Mouse (Mus musculus): ENCODE results near the gene Rab3il1. TPM values are rescaled to one million over a fixed set of nuclear protein-coding genes. Genes with fewer than 3 reads are reported as not detected.
"Not testable (repeated sequence)": the region's sequence is repeated elsewhere in the genome, so short reads cannot be mapped to it uniquely, and the experiment has no call there.

Rab3il1 gene
- 10 to 100 TPM in 1 of 2 experiments, 1 to 10 TPM in 1; 4.1 to 10.3 TPM for total RNA-seq (2021)
- polyA plus RNA-seq (2012; rRNA removed): 9.1 and 9.4 TPM in 2 replicates
- long read RNA-seq, full-length matches to known transcripts: 7 of 8 reads
- long read RNA-seq, partial matches to known transcripts: 1 of 8 reads
- long read RNA-seq, other reads (novel, unspliced or antisense): 0 of 8 reads

DNA sequence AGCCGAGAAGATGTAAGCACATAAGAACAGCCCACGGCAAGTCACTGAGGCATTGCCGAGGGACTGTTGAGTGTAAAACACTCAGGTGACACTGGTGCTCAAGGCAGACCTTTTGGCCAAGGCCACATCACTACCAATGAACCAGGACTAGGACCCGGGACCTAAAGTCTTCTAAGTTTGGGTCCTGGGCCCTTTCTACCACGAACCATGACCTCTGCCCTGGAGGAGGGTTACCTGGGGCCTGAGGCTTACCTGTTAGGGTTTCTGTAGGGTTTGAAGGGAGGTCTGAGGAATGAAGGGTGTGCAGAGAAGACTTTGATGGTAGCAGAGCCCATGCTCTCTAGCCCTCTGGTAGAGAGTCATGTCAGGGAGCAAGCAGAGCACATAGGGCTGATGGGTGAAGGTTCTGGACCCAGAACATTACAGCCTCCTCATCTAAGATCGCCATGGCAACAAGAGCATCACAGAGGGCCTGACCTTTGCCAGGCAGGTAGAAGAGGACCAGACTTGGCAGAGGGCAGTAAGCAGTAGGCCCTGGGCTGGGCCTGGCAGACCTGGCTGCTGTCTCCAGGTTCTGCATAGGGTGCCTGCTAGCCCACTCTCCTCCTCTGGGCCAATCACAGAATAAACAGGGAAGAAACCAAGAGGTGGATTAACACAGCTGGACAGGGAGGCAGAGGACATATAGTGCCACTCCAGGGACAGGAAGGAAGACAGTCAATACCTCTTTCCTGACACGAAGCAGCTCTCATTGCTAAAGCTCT lies at the start of gene Rab3il1, which contains the start of gene Best1:
Rab3il1 (plus strand) TSS at position 464 of the 764 bp plus-strand sequence.
Best1 (minus strand) TSS at position 428 of the 764 bp plus-strand sequence.
- no peak for DNase-seq

DNA sequence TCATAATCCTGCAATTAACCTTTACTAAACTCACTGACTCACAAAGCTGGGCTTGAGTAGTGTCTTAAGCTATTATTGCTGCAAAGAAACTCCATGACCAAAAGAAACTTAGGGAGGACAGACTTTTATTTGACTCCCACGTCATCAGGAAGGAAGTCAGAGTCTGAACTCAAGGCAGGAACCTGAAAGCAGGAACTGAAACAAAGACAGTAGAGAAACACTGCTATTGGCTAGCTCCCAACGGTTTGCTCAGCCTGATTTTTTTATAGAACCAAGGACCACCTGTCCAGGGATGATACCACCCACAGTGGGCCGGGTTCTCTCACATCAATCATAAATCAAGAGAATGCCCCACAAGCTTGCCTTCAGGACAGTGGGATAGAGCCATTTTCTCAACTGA lies 49.1 kb upstream of the Rab3il1 start:
- no peak for DNase-seq

DNA sequence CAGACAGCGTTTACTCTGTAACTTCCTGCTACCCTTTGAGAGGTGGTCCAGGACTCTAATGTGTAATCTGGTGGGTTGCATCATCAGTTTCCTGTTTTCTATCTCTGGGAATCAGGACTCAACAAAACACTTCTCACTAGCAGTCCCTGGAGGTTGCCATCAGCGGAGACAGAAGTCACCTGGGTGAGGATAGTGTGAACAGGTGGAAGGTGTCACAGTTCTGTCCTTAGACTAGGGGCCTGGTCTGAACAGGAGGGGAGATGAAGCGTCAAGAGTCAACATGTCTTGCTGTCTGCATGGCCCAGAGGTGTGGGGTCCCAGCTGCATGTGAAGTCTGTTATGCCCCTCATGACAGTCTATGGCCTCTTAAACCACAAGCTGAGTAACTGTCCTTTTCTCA lies 48.6 kb upstream of the Rab3il1 start:
- DNase-seq: no peak

DNA sequence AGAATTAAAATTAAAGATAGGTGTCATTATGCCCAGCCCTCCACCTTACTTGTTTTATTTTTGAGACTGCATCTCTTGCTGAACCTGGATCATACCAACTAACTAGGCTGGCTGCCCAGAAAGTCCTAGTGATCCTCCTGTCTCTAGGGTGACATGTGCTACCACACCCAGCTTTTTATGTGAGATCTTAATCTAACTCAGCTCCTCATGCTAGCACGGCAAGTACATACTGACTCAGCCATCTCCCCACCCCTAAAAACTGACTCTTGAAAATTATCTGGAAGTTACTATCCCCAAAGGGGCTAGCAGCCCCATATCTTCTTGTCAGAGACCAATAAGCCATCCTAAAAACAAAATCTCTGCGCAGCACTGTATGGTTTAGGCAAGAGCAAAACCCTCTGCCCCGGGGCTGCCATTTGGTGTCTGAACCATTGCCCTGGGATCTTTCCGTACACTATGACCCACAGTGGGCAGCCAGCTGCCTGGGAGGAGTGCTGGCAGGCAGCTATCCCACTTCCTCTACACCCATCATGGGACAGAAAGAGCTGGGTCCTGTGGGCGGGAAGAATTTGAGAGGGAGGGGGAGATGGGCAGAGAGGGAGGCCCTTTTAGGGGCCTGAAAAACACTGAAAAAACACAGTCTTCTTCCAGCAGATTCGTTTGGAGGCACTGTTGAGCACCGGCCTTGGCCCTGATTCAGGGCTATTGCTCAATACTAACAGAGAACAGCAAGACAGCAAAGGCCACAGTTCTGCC lies 47.2 kb upstream of the Rab3il1 start:
- DNase-seq: peak; percentile 93

DNA sequence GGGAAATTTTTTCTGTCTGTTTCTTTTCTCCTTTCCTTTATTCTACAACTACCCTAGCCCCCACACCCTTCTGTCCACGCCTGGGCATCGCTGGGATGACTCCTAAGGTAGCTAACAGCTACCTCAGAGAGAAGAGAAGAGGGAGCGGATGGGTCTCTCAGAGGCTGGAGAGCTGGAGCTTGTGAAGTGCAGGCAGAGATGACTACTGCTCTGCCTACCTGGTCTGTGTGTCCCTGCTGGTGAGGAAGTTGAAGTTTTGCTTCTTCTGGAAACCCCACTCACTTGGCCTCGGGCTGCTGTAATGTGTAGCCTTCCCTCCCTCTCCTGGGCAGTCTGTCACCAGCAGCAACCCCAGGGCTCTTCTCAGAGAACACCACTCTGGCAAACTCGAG lies 46.7 kb upstream of the Rab3il1 start:
- DNase-seq: no peak

DNA sequence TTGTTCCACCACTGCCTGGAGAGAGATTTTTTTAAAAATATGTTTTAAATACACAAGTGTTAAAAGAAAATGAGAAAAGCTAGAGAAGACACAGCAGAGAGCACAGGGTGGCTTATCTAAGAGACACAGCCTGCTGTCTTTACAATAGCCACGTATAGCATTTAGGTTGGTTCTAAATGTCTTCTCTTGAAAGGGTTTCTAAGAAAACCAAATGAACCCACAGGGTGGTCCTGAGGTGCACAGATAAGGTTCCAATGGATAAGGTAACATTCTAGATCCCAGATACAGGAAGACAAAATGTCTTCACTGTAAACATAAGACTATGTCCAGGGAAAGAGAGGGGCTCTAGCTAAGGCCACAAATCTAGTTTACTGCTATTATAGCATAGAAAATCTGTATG lies 46.0 kb upstream of the Rab3il1 start:
- no peak for DNase-seq

DNA sequence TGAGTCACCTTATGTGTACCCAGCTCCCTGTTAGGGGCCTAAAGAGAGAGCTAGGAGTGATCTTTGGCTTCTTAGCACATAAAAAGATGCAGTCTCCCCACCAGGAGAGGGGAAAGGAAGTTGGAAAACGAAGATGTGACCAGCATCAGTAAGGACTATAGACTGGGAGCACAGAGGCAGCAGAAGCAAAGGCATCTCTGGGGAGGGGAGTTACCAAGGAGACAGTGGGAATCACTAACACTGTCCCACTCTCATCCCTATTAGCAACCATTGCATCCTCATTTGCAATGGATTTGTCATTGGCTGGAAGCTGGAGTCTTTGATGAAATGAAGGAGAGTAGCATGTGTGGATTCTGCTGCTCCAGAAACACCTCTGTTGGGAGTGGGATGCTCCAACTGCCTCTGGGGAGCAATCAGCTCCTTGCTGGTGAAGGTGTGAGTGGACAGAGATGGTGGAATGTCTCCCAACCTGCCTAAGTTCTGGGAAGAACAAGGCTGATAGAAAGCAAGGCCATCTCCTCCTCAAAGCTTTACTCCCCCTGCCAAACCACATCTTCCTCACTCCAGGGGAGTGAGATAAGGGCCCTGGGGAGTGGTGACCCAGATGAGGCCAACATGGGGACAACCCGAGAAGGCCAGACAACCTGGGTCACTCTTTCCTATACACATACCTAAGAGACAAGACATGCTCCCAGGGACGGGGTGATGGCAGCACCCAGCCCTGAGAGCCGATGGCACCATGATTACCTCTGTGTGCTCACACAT lies 44.7 kb upstream of the Rab3il1 start:
- no peak for DNase-seq

DNA sequence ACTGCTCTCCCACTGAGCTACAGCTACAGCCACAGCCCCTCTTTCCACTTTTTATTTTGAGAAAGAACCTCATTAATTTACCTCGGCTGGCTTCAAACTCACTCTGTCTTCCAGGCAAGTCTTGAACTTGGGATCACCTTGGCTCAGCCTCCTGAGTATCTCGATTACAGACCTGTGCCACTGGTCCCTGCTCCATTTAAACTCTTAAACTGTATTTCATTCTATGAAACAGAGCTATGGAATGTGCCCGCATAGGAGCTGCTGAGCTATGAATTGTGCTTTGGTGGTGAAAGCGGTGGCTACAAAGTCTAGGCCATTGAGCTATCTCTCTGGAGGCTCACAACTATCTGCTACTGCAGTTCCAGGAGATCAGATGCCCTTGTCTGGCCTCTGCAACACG lies 43.5 kb upstream of the Rab3il1 start:
- DNase-seq: no peak

DNA sequence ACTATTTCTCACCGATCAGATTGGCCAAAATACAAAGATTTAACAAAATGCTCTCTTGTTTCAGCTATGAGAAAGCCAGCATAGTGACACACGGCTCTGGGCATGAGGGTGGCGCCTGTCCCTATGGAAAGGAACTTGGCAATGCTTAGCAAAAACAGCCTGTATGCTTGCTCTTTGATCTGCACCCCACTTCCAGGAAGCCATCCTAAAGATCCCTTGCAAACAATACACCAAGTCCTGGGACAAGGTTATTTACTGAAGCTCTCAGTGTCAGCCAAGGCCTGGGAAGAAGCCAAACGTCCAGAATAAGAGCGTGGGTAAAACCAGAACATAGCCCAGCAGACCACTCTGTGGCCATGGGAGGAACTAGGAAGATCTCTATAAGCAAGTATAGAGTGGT lies 40.7 kb upstream of the Rab3il1 start:
- no peak for DNase-seq

DNA sequence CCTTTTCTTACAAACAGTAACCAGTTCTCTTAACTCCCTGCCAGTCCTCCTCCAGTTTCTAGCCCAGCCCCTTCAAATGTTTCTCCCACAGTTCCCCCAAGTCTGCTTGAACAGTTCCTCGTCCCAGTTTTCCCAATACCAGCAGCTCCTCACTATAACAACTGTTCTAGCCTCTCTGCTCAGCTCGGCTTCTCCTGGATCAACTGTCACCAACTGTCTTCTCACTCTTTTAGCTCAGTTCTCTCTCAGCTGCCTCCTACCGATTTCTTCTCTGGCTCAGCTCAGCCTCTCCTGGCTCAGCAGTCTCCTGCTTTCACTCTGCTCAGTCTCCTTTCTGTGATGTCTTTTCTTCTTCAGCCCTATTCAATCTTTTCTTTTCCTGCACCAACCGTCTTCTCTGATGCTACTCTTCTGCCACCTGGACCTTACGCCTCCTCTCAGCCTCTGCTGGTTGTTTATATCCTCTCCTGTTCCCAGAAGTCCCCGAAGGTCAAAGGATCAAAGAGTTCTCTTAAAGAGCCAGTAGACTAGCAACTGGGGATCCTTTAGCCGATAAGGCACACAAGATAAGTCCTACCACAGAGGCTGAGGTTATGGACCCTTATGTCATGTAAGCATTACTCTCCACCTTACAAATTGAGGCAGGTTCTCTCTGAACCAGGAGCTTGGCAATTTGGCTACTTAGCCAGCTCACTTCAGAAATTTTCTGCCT lies 37.1 kb upstream of the Rab3il1 start:
- peak; percentile 31 for DNase-seq

DNA sequence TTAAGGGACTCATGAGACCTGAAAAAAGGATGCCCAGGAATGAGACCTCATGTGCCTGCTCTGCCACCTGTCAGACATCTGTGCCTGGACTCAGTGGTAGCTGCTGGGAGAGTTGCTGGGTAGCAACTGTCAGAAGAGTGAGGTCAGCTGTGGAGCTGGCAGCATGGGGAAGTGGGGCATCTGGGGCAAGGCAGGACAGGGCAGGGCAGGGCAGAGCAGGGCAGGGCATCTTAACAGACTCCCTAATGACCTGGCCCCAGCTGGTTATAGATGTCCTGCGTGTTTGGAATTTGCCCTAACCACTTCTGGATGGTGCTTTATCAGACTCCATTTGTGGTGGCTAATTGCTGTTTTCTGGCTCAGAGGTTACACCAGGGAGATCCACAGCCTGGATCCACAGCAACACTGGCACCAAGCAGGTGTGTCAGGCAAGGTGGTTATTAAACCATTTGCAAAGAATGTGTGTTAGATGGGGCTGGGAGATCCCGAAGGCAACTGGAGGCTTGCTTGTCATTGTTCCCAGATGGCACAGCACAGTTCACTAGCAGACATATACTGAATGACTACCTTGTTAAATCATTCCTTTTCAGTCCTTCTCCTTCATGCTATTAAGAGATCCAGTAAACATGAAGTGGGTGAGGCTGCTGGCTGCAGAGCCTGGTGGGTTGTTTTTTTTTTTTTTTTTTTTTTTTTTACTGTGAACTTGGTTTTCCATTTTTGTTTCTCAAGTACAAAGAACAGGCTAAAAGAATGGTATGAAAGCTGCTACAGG lies 35.2 kb upstream of the Rab3il1 start:
- DNase-seq: no peak

DNA sequence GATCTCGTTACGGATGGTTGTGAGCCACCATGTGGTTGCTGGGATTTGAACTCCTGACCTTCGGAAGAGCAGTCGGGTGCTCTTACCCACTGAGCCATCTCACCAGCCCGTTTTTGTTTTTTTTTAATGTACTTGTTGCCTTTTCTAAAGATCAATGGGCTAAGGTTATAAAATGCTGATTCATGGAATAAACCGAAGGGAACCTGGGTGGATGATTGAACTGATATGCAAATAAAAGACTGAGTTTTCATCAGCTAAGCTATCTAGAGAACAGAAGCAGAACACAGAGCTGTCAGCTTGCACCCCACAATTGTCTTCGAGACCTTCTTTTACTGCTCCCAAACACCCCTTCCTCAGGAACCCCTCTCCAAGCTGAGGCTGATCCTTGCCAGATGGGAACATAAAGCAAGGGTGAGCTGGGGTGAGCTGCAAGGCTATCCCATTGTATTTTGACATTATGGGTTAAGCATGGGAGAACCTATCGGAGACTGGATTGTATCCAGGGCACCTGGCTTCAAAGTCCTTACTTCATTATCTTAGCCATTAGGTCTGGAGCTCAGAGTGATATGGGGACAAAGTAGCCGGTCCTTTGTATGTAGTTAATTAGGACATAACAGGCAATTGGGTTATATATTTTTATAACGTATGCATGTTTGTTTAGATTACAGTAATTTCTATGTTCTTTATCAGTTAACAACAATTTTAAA lies 33.2 kb upstream of the Rab3il1 start:
- DNase-seq: no peak

DNA sequence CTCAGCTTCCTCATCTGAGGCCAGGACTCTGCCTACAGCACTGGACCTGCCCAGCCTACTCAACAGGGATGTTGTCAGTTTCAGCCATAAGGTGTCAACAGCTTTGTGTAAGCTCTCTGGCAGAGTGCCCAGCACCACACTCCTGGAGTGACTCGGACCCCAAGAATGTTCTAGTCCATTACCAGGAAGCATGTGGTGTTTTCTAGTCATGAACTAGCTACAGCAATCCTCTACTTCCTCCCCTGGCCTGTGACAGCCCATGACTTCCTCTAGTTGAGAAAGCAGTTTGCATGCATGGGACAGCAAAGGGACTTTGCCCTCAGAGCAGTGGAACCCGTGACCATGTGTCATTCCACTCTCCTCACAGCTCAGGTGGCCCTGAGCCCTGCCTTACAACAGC lies 26.6 kb upstream of the Rab3il1 start:
- not testable (repeated sequence) for DNase-seq

DNA sequence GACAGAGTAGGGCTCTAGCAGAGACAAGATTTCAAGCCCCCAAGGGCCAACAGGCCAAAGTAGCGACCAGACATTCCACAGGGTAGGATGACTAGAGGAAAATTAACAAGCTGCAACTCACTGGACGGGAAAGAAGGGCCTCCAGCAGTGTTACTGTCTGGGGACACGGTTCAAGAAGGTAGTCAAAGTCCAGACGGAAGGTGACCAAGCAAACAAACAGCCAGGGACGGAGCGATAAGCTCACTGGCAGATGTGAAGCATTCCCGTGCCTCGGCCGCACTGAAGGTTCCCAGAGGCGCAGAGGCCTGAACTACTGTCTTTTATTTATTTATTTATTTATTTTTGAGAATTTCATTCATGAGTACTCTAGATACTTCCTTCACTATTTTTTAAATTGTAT lies 24.4 kb upstream of the Rab3il1 start:
- no peak for DNase-seq

DNA sequence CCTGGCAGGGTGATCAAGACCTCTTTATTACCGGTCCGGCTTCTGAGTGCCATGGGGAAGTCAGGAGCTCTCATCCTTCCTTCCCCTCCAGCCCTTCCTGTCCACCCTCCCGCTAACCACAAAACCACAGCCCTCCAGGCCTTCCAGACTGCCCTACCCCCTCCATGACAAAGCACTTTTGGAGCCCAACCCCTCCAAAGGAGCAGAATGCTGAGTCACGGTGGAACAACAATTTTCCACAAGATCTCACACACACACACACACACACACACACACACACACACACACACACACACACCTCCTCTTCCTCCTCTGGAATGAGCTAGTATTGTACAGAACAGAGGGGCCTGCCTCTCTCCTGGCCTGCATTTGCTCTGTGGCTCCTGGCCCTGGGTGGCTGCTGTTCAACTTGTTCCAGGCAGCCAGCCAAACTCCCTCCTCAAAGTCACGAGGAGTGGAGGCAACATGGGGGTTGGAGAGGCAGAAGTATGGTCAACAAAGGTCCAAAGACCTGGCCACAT lies 23.0 kb upstream of the Rab3il1 start:
- peak; percentile 87 for DNase-seq

DNA sequence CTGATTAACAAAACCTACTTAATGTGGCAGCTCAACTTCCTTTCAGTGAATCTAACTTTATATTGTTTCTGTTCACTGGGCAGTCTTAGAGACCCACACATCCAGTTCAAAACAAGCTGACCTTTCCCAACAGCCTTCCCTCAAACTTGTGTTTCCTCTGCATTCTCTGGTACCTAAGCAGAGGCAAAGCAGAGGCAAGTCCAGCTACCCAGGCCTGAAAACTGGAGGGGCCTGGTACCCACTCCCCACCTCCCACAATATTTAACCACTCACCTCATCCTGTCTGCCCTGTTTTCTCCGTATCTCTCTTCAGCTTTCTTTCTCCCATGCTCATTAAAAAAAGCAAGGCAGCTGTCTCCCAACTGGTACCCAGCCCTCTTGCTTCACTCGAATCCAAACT lies 22.3 kb upstream of the Rab3il1 start:
- DNase-seq: no peak

DNA sequence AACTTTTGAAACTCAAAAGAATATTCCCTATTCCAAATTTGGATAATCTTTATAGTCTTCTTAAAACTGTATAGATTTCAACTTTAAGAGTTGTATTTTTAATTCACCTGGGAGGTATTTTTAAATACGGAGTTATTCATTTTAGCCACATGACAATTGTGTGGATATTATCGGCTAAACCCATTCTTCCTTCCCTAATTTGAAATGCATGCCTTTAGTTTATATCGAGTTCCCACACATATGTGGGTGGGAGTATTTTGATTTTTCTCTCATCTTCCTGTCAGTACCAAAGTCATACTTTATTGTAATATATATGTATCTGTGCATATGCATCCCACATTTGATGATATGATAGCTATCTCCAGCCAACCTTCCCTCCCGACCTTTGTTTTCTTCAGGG lies 21.2 kb upstream of the Rab3il1 start, which contains the start of gene Fth1:
Fth1 (plus strand) TSS at position 341 of the 400 bp plus-strand sequence.
- DNase-seq: no peak

DNA sequence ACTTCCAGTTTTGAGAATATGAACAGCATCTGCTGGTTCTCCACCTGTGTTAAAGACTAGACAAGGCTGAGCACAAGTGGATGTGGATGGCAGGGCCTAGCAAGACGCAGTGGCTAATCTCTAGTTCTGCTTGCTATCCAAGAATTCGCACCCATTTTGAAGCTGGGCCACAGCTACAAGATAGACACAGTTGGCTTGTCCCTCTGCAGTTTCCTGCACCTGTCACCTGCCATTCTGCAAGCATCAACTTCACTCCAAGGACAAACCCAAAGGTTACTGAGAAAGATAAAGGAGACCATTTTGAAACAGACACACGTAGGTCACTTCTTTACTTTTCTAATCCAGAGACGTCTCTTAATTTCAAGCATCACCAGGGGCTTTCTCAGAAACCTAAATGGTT lies 19.8 kb upstream of the Rab3il1 start:
- peak; percentile 25 for DNase-seq

DNA sequence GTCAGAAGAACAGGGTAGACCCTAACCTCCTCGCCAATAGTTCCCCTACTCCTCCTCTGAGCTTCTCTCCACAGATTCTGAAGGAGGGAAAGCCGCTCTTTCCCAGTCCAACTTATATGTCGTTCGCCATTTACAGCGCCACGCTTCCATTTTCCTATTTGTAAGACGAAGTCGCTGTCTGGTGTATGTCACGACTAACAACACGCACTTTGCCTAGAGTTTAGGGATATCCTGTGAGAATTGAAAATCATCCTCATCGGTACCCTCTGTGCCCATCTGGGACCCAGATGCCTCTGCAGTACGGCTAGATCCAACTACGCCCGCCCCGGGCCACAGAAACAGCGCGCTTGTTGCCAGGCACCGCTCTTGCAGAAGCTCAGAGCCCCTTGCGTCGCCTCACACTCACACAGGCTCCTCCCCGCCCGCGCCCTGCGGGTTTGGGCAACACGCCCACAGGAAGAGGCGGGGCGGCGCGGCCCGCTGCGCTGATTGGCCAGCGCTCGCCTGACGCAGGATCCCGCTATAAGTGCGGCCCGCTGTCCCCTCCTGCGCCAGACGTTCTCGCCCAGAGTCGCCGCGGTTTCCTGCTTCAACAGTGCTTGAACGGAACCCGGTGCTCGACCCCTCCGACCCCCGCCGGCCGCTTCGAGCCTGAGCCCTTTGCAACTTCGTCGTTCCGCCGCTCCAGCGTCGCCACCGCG lies 19.2 kb upstream of the Rab3il1 start:
- peak; percentile 97 for DNase-seq
